Mouse (Mus musculus) MEL (cell line): ENCODE results near the gene Chrna9.

Experiments used
- CHD1 ChIP-seq: IDR thresholded peaks from 2 replicates; pipeline ENCODE4 v1.6.1; 2012; ENCODE audit warnings: low read depth, mild to moderate bottlenecking, inconsistent platforms, low read length, improper control_type of control experiment
- CTCF ChIP-seq, 3 experiments: IDR thresholded peaks in 2 of 3; conservative IDR thresholded peaks in 1 of 3; 2 replicates each; pipeline ENCODE4 v1.5.1; 2011 to 2012; ENCODE audit warnings: low read length in 3 of 3, low read depth in 2 of 3, mild to moderate bottlenecking in 2 of 3, improper control_type of control experiment in 1 of 3, inconsistent platforms in 1 of 3, mixed read lengths in 1 of 3, moderate library complexity in 1 of 3; ENCODE audit not compliant: control insufficient read depth in 1 of 3, insufficient read depth in 1 of 3, poor library complexity in 1 of 3, severe bottlenecking in 1 of 3
- EP300 ChIP-seq, 2 experiments: IDR thresholded peaks; 2 replicates each; pipeline ENCODE4 v1.6.1; 2011; ENCODE audit warnings: improper control_type of control experiment in 2 of 2, low read length in 2 of 2, low read depth in 1 of 2, mild to moderate bottlenecking in 1 of 2
- POLR2A ChIP-seq, 2 experiments: IDR thresholded peaks; 2 replicates each; pipeline ENCODE4 v1.6.1; 2011 to 2012; ENCODE audit warnings: low read length in 2 of 2, mild to moderate bottlenecking in 2 of 2, control low read depth in 1 of 2, improper control_type of control experiment in 1 of 2, low read depth in 1 of 2, moderate library complexity in 1 of 2; ENCODE audit not compliant: control insufficient read depth in 1 of 2, insufficient read depth in 1 of 2, poor library complexity in 1 of 2
- POLR2AphosphoS2 ChIP-seq: IDR thresholded peaks from 2 replicates; pipeline ENCODE4 v1.6.1; 2011; ENCODE audit warnings: low read length, improper control_type of control experiment
- RAD21 ChIP-seq: IDR thresholded peaks from 2 replicates; pipeline ENCODE4 v1.6.1; 2011; ENCODE audit warnings: mild to moderate bottlenecking, low read depth, low read length, improper control_type of control experiment
- SIN3A ChIP-seq: IDR thresholded peaks from 2 replicates; pipeline ENCODE4 v1.6.1; 2012; ENCODE audit warnings: low read length, improper control_type of control experiment, inconsistent platforms
- TAL1 ChIP-seq: IDR thresholded peaks from 2 replicates; pipeline ENCODE4 v1.6.1; 2012; ENCODE audit warnings: mild to moderate bottlenecking, inconsistent platforms, low read length, moderate library complexity, mixed read lengths
- USF2 ChIP-seq, 2 experiments: IDR thresholded peaks; 2 replicates each; pipeline ENCODE4 v1.6.1; 2011 to 2012; ENCODE audit warnings: improper control_type of control experiment in 2 of 2, low read length in 2 of 2, borderline replicate concordance in 1 of 2, inconsistent platforms in 1 of 2, low read depth in 1 of 2, mild to moderate bottlenecking in 1 of 2; ENCODE audit not compliant: insufficient read depth in 1 of 2
- ZC3H11A ChIP-seq: IDR thresholded peaks from 2 replicates; pipeline ENCODE4 v1.6.1; 2012; ENCODE audit warnings: low read depth, mild to moderate bottlenecking, inconsistent platforms, low read length, improper control_type of control experiment

DNA sequence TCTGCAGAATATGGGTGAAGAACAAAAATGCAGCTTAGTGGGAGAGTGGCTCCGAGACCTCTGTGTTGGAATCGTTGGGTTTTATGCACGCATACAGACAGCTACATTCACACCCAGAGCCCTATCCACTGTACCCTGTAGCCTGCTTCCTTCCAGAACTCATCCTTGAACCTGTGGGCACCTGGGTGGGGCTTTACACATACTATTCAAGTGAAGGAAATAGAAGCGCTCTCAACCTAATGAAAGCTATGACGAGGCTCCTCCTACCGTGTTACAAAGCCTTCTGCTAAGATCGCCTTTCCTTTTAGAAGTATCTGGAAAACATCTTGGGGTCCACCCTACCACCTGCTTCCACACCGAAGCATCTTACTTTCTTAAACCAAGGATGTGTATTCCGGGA is 21.6 kb upstream of the Chrna9 start:
- TF ChIP-seq EP300 (IDR thresholded peaks at IDR 0.05; ENCODE audit: low read depth in 1 of 2, low read length in 2 of 2) (no peak), POLR2A (IDR thresholded peaks at IDR 0.05; ENCODE audit: control insufficient read depth in 1 of 2, insufficient read depth in 1 of 2, low read depth in 1 of 2, low read length in 2 of 2, poor library complexity in 1 of 2) (no peak), CTCF (IDR thresholded peaks at IDR 0.05 in 2 of 3, conservative IDR thresholded peaks at IDR 0.05 in 1 of 3; ENCODE audit: control insufficient read depth in 1 of 3, insufficient read depth in 1 of 3, low read depth in 2 of 3, low read length in 3 of 3, poor library complexity in 1 of 3, severe bottlenecking in 1 of 3) (no peak), RAD21 (no peak), TAL1 (no peak), ZC3H11A (no peak), SIN3A (no peak), POLR2AphosphoS2 (no peak), USF2 (IDR thresholded peaks at IDR 0.05; ENCODE audit: borderline replicate concordance in 1 of 2, insufficient read depth in 1 of 2, low read depth in 1 of 2, low read length in 2 of 2) (no peak), CHD1 (no peak)
